Mouse (Mus musculus) MEL (cell line): ENCODE data around the gene Il27ra. TPM values are rescaled to one million over a fixed set of nuclear protein-coding genes. Genes with fewer than 3 reads are reported as not detected.
"Not testable (repeated sequence)": the region's sequence is repeated elsewhere in the genome, so short reads cannot be mapped to it uniquely, and the experiment has no call there.

ENCODE experiments used
- DNase-seq: peaks from one replicate; pipeline ENCODE4 v3.0.0; 2011; ENCODE audit warnings: low read depth, low spot score
- H3K27ac ChIP-seq: 2 replicates; pipeline ENCODE4 v1.5.1; 2012; ENCODE audit warnings: low read depth, mild to moderate bottlenecking, control low read depth, low read length, moderate library complexity; ENCODE audit not compliant: control insufficient read depth
- H3K27me3 ChIP-seq, 2 experiments: fragments of 150-350 bp in 1 of 2; sonication (generic) in 1 of 2; 2 replicates each; pipeline ENCODE4 v1.6.1; 2012; ENCODE audit warnings: low read length in 2 of 2, mild to moderate bottlenecking in 2 of 2, improper control_type of control experiment in 1 of 2, moderate library complexity in 1 of 2; ENCODE audit not compliant: insufficient read depth in 2 of 2, control insufficient read depth in 1 of 2
- H3K36me3 ChIP-seq, 2 experiments: 2 replicates each; pipeline ENCODE4 v1.6.1; 2012 to 2014; ENCODE audit warnings: low read length in 2 of 2, improper control_type of control experiment in 1 of 2, inconsistent platforms in 1 of 2, mild to moderate bottlenecking in 1 of 2; ENCODE audit not compliant: insufficient read depth in 2 of 2, control insufficient read depth in 1 of 2
- H3K4me1 ChIP-seq, 2 experiments: fragments of 150-350 bp in 1 of 2; sonication (generic) in 1 of 2; 2 replicates each; pipeline ENCODE4 v1.6.1; 2012; ENCODE audit warnings: low read length in 2 of 2, improper control_type of control experiment in 1 of 2, mild to moderate bottlenecking in 1 of 2; ENCODE audit not compliant: insufficient read depth in 2 of 2, control insufficient read depth in 1 of 2
- H3K4me3 ChIP-seq, 2 experiments: fragments of 150-350 bp in 1 of 2; sonication (generic) in 1 of 2; 2 replicates each; pipeline ENCODE4 v1.5.1; 2012; ENCODE audit warnings: low read depth in 2 of 2, low read length in 2 of 2, mild to moderate bottlenecking in 2 of 2, moderate library complexity in 2 of 2, control low read depth in 1 of 2, improper control_type of control experiment in 1 of 2; ENCODE audit not compliant: control insufficient read depth in 1 of 2, insufficient read depth in 1 of 2
- H3K79me2 ChIP-seq: 2 replicates; pipeline ENCODE4 v1.6.1; 2012; ENCODE audit warnings: mild to moderate bottlenecking, low read length, moderate library complexity; ENCODE audit not compliant: control insufficient read depth, poor library complexity, insufficient read depth
- H3K9ac ChIP-seq: 2 replicates; pipeline ENCODE4 v1.6.1; 2012; ENCODE audit warnings: low read depth, mild to moderate bottlenecking, control low read depth, low read length, moderate library complexity; ENCODE audit not compliant: control insufficient read depth, poor library complexity, severe bottlenecking
- H3K9me3 ChIP-seq: fragments of 150-350 bp; sonication (generic); replicated peaks from 2 replicates; pipeline ENCODE4 v1.6.1; 2012; ENCODE audit warnings: mild to moderate bottlenecking, low read length, improper control_type of control experiment, moderate library complexity; ENCODE audit not compliant: insufficient read depth
- BHLHE40 ChIP-seq: IDR thresholded peaks from 2 replicates; pipeline ENCODE4 v1.6.1; 2012; ENCODE audit warnings: low read depth, mild to moderate bottlenecking, inconsistent platforms, low read length, improper control_type of control experiment, borderline replicate concordance
- CHD1 ChIP-seq: IDR thresholded peaks from 2 replicates; pipeline ENCODE4 v1.6.1; 2012; ENCODE audit warnings: low read depth, mild to moderate bottlenecking, inconsistent platforms, low read length, improper control_type of control experiment
- CHD2 ChIP-seq: IDR thresholded peaks from 2 replicates; pipeline ENCODE4 v1.6.1; 2011; ENCODE audit warnings: low read length, improper control_type of control experiment
- CTCF ChIP-seq, 3 experiments: IDR thresholded peaks in 2 of 3; conservative IDR thresholded peaks in 1 of 3; 2 replicates each; pipeline ENCODE4 v1.5.1; 2011 to 2012; ENCODE audit warnings: low read length in 3 of 3, low read depth in 2 of 3, mild to moderate bottlenecking in 2 of 3, improper control_type of control experiment in 1 of 3, inconsistent platforms in 1 of 3, mixed read lengths in 1 of 3, moderate library complexity in 1 of 3; ENCODE audit not compliant: control insufficient read depth in 1 of 3, insufficient read depth in 1 of 3, poor library complexity in 1 of 3, severe bottlenecking in 1 of 3
- EP300 ChIP-seq, 2 experiments: IDR thresholded peaks; 2 replicates each; pipeline ENCODE4 v1.6.1; 2011; ENCODE audit warnings: improper control_type of control experiment in 2 of 2, low read length in 2 of 2, low read depth in 1 of 2, mild to moderate bottlenecking in 1 of 2
- ETS1 ChIP-seq: IDR thresholded peaks from 2 replicates; pipeline ENCODE4 v1.6.1; 2012; ENCODE audit warnings: low read depth, mild to moderate bottlenecking, inconsistent platforms, low read length, improper control_type of control experiment, moderate library complexity
- GABPA ChIP-seq: IDR thresholded peaks from 2 replicates; pipeline ENCODE4 v1.6.1; 2012; ENCODE audit warnings: low read depth, mild to moderate bottlenecking, inconsistent platforms, low read length, improper control_type of control experiment, moderate library complexity
- GATA1 ChIP-seq: IDR thresholded peaks from 2 replicates; pipeline ENCODE4 v1.6.1; 2011; ENCODE audit warnings: low read depth, low read length, improper control_type of control experiment
- KAT2A ChIP-seq: conservative IDR thresholded peaks from 2 replicates; pipeline ENCODE4 v1.6.1; 2012; ENCODE audit warnings: low read depth, low read length, improper control_type of control experiment, inconsistent platforms
- MAFK ChIP-seq: IDR thresholded peaks from 2 replicates; pipeline ENCODE4 v1.6.1; 2011; ENCODE audit warnings: low read depth, mild to moderate bottlenecking, low read length, improper control_type of control experiment, borderline replicate concordance
- MAX ChIP-seq: IDR thresholded peaks from 2 replicates; pipeline ENCODE4 v1.6.1; 2011; ENCODE audit warnings: low read length, improper control_type of control experiment
- MAZ ChIP-seq: IDR thresholded peaks from 2 replicates; pipeline ENCODE4 v1.6.1; 2012; ENCODE audit warnings: low read depth, mild to moderate bottlenecking, inconsistent platforms, low read length, improper control_type of control experiment
- MEF2A ChIP-seq: IDR thresholded peaks from 2 replicates; pipeline ENCODE4 v1.6.1; 2014; ENCODE audit warnings: low read depth, mild to moderate bottlenecking, inconsistent platforms, low read length, improper control_type of control experiment; ENCODE audit not compliant: poor library complexity, insufficient replicate concordance, severe bottlenecking; ENCODE audit errors: extremely low read depth
- MXI1 ChIP-seq: IDR thresholded peaks from 2 replicates; pipeline ENCODE4 v1.6.1; 2011; ENCODE audit warnings: mild to moderate bottlenecking, low read depth, low read length, improper control_type of control experiment
- MYC ChIP-seq: IDR thresholded peaks from 2 replicates; pipeline ENCODE4 v1.6.1; 2011; ENCODE audit warnings: low read depth, mild to moderate bottlenecking, low read length, improper control_type of control experiment, moderate library complexity
- NELFE ChIP-seq: IDR thresholded peaks from 2 replicates; pipeline ENCODE4 v1.6.1; 2011; ENCODE audit warnings: low read depth, low read length, improper control_type of control experiment
- POLR2A ChIP-seq, 2 experiments: IDR thresholded peaks; 2 replicates each; pipeline ENCODE4 v1.6.1; 2011 to 2012; ENCODE audit warnings: low read length in 2 of 2, mild to moderate bottlenecking in 2 of 2, control low read depth in 1 of 2, improper control_type of control experiment in 1 of 2, low read depth in 1 of 2, moderate library complexity in 1 of 2; ENCODE audit not compliant: control insufficient read depth in 1 of 2, insufficient read depth in 1 of 2, poor library complexity in 1 of 2
- POLR2AphosphoS2 ChIP-seq: IDR thresholded peaks from 2 replicates; pipeline ENCODE4 v1.6.1; 2011; ENCODE audit warnings: low read length, improper control_type of control experiment
- RCOR1 ChIP-seq: IDR thresholded peaks from 2 replicates; pipeline ENCODE4 v1.6.1; 2012; ENCODE audit warnings: low read depth, mild to moderate bottlenecking, inconsistent platforms, low read length, improper control_type of control experiment
- SIN3A ChIP-seq: IDR thresholded peaks from 2 replicates; pipeline ENCODE4 v1.6.1; 2012; ENCODE audit warnings: low read length, improper control_type of control experiment, inconsistent platforms
- TAL1 ChIP-seq: IDR thresholded peaks from 2 replicates; pipeline ENCODE4 v1.6.1; 2012; ENCODE audit warnings: mild to moderate bottlenecking, inconsistent platforms, low read length, moderate library complexity, mixed read lengths
- UBTF ChIP-seq: IDR thresholded peaks from 2 replicates; pipeline ENCODE4 v1.6.1; 2012; ENCODE audit warnings: low read depth, mild to moderate bottlenecking, inconsistent platforms, low read length, improper control_type of control experiment, moderate library complexity, borderline replicate concordance; ENCODE audit not compliant: insufficient read depth
- USF1 ChIP-seq: IDR thresholded peaks from 2 replicates; pipeline ENCODE4 v1.6.1; 2014; ENCODE audit warnings: low read depth, mild to moderate bottlenecking, inconsistent platforms, low read length, improper control_type of control experiment, moderate library complexity
- ZNF384 ChIP-seq: IDR thresholded peaks from 2 replicates; pipeline ENCODE4 v1.6.1; 2012; ENCODE audit warnings: low read depth, mild to moderate bottlenecking, inconsistent platforms, low read length, improper control_type of control experiment
- polyA plus RNA-seq, 2 experiments: library from polyadenylated mRNA; stranded (reverse) in 1 of 2; unstranded in 1 of 2; fragments of >175 nt in 1 of 2; fragments of >200 nt in 1 of 2; gene quantifications; 2 replicates each; pipeline versions ENCODE4 v1.2.1 to v1.2.4; 2012; ENCODE audit warnings: low replicate concordance in 2 of 2, low read depth in 1 of 2; ENCODE audit not compliant: insufficient read length in 2 of 2, insufficient read depth in 1 of 2, missing spikeins in 1 of 2
- total RNA-seq: library from RNA; depleted of rRNA; stranded (reverse); fragments of 300-350 nt; gene quantifications from 2 replicates; pipeline ENCODE4 v1.2.3, GENCODE M21; 2012

The Il27ra gene
- total and polyA plus RNA-seq, 3 experiments: 31.8 to 38.5 TPM; not detected in 1

- Histone ChIP-seq H3K36me3 (peaks cover 2 to 10% of the 10 kb centered on the region in 2 experiments), H3K4me3 (peak overlapping the region in 1 of 2 experiments; percentile 46; a peak in 2 of 4 replicates), H3K27me3 (no peaks in the 10 kb centered on the region), H3K79me2 (no peaks in the 10 kb centered on the region), H3K9me3 (no peaks in the 10 kb centered on the region), H3K9ac (peak overlapping the region; percentile 37), H3K27ac (peak overlapping the region; percentile 32; the same call in 1 of the 2 replicates), H3K4me1 (peaks cover 6 to 12% of the 10 kb centered on the region in 2 experiments)
- no peak for TF ChIP-seq GABPA
- 0 out of 2 replicates have a peak, but pooled peaks have one; percentile 58 for TF ChIP-seq MAZ
- DNase-seq: peak; percentile 78
These were observed 53.1 kb downstream of the Il27ra start for GRCm38 (mm10) chr8:83989243-83989642.

GRCm38 (mm10) chr8:83983222-83983621 lies 59.2 kb downstream of the Il27ra start:
- not testable (repeated sequence) for H3K9me3 ChIP-seq, H3K4me3 ChIP-seq, H3K36me3 ChIP-seq, H3K27ac ChIP-seq, H3K27me3 ChIP-seq, H3K79me2 ChIP-seq, DNase-seq, H3K9ac ChIP-seq
- peak in 1 of 3 experiments; percentile 41; a peak in 2 of 6 replicates for TF ChIP-seq CTCF (IDR thresholded peaks at IDR 0.05 in 2 of 3, conservative IDR thresholded peaks at IDR 0.05 in 1 of 3; ENCODE audit: control insufficient read depth in 1 of 3, insufficient read depth in 1 of 3, low read depth in 2 of 3, low read length in 3 of 3, poor library complexity in 1 of 3, severe bottlenecking in 1 of 3)
- peaks cover 8 to 11% of the 10 kb centered on the region in 2 experiments for H3K4me1 ChIP-seq

GRCm38 (mm10) chr8:83982449-83982848 lies 59.9 kb downstream of the Il27ra start:
- no peak overlapping the region for H3K4me3 ChIP-seq
- no peaks in the 10 kb centered on the region for H3K9me3 ChIP-seq
- no peaks in the 10 kb centered on the region for H3K27me3 ChIP-seq
- peaks cover 8 to 11% of the 10 kb centered on the region in 2 experiments for H3K4me1 ChIP-seq
- H3K9ac ChIP-seq: no peak overlapping the region
- peak overlapping the region; percentile 48; the same call in 1 of the 2 replicates for H3K27ac ChIP-seq
- H3K36me3 ChIP-seq: peaks cover 0 to 6% of the 10 kb centered on the region in 2 experiments; a peak in 3 of 4 replicates
- peak; percentile 70 for TF ChIP-seq MAX
- TF ChIP-seq UBTF: no peak
- TF ChIP-seq NELFE: no peak
- peak; percentile 76 for TF ChIP-seq USF1
- TF ChIP-seq ETS1: peak; percentile 52; the same call in 1 of the 2 replicates
- peak; percentile 57 for TF ChIP-seq GATA1
- TF ChIP-seq POLR2AphosphoS2: no peak
- no peak for TF ChIP-seq MAZ
- no peak for TF ChIP-seq MEF2A
- 0 out of 2 replicates have a peak, but pooled peaks have one; percentile 17 for TF ChIP-seq BHLHE40
- TF ChIP-seq MYC: 0 out of 2 replicates have a peak, but pooled peaks have one; percentile 48
- no peak for TF ChIP-seq POLR2A (IDR thresholded peaks at IDR 0.05; ENCODE audit: control insufficient read depth in 1 of 2, insufficient read depth in 1 of 2, low read depth in 1 of 2, low read length in 2 of 2, poor library complexity in 1 of 2)
- TF ChIP-seq SIN3A: peak; percentile 23; the same call in 1 of the 2 replicates
- TF ChIP-seq CHD2: no peak
- TF ChIP-seq TAL1: no peak
- peak; percentile 42 to 43; a peak in 2 of 4 replicates for TF ChIP-seq EP300 (IDR thresholded peaks at IDR 0.05; ENCODE audit: low read depth in 1 of 2, low read length in 2 of 2)
- TF ChIP-seq ZNF384: no peak
- no peak for TF ChIP-seq KAT2A
- TF ChIP-seq CHD1: no peak
- TF ChIP-seq MXI1: peak; percentile 61; the same call in 1 of the 2 replicates
- 0 out of 2 replicates have a peak, but pooled peaks have one; percentile 29 for TF ChIP-seq RCOR1
- TF ChIP-seq MAFK: no peak
- DNase-seq: peak; percentile 55
- H3K79me2 ChIP-seq: no peaks in the 10 kb centered on the region
